Mouse (Mus musculus) heart, adult 18-20 months (tissue): ENCODE results near the gene Kctd17. TPM values are rescaled to one million over a fixed set of nuclear protein-coding genes. Genes with fewer than 3 reads are reported as not detected.

Experiments used
- DNase-seq, 2 experiments: peaks; one replicate each; pipeline ENCODE4 v3.0.0; 2021 to 2022; ENCODE audit warnings: mixed read lengths in 1 of 2
- total RNA-seq, 2 experiments: library from RNA; stranded (reverse); gene quantifications; 2 replicates each; pipeline ENCODE4 v1.2.3; 2021

The Kctd17 gene
- total RNA-seq, 2 experiments from 2014 or later = 22.5 to 23.7 TPM

GRCm38 (mm10) chr15:78413719-78414117 is 14.6 kb upstream of the Kctd17 start:
- DNase-seq = no peak

GRCm38 (mm10) chr15:78414157-78414556 is 14.2 kb upstream of the Kctd17 start:
- no peak for DNase-seq

GRCm38 (mm10) chr15:78416937-78417336 is 11.4 kb upstream of the Kctd17 start:
- no peak for DNase-seq

- no peak for DNase-seq
These were observed 8.0 kb upstream of the Kctd17 start for GRCm38 (mm10) chr15:78420395-78420794.

- DNase-seq = peak; percentile 71 to 89
These were observed 6.1 kb upstream of the Kctd17 start for GRCm38 (mm10) chr15:78422046-78422956.

GRCm38 (mm10) chr15:78424507-78424906 is 3.9 kb upstream of the Kctd17 start:
- DNase-seq = no peak

- DNase-seq = no peak
These were observed 3.1 kb upstream of the Kctd17 start for GRCm38 (mm10) chr15:78425230-78425629.

GRCm38 (mm10) chr15:78429139-78429459 is 735 bp downstream of the Kctd17 start:
- no peak for DNase-seq

GRCm38 (mm10) chr15:78429871-78430622 is 1.7 kb downstream of the Kctd17 start:
- DNase-seq = peak; percentile 29 to 64

GRCm38 (mm10) chr15:78430874-78431273 is 2.5 kb downstream of the Kctd17 start:
- no peak for DNase-seq

- DNase-seq = no peak
These were observed 3.3 kb downstream of the Kctd17 start for GRCm38 (mm10) chr15:78431541-78432121.

GRCm38 (mm10) chr15:78434896-78435520 is 6.6 kb downstream of the Kctd17 start:
- DNase-seq = peak in 1 of 2 experiments; percentile 41

- no peak for DNase-seq
These were observed 7.3 kb downstream of the Kctd17 start for GRCm38 (mm10) chr15:78435681-78436080.

- peak; percentile 88 to 91 for DNase-seq
These were observed 8.2 kb downstream of the Kctd17 start for GRCm38 (mm10) chr15:78436380-78437192.

GRCm38 (mm10) chr15:78437237-78438017 is 9.1 kb downstream of the Kctd17 start:
- DNase-seq = peak; percentile 75 to 84

GRCm38 (mm10) chr15:78438018-78438394 is 9.6 kb downstream of the Kctd17 start:
- DNase-seq = no peak

- no peak for DNase-seq
These were observed 10.1 kb downstream of the Kctd17 start for GRCm38 (mm10) chr15:78438505-78438904.

GRCm38 (mm10) chr15:78438973-78439372 is 10.6 kb downstream of the Kctd17 start:
- DNase-seq = no peak

GRCm38 (mm10) chr15:78442231-78442630 is 13.9 kb downstream of the Kctd17 start:
- DNase-seq = no peak

GRCm38 (mm10) chr15:78443857-78444256 is 15.5 kb downstream of the Kctd17 start:
- no peak for DNase-seq

GRCm38 (mm10) chr15:78447121-78447520 is 18.8 kb downstream of the Kctd17 start:
- peak; percentile 42 to 52 for DNase-seq
